Mouse (Mus musculus): ENCODE data around the gene Col23a1.

Gene Col23a1

GRCm38 (mm10) chr11:51431968-51432367 is 142.2 kb downstream of the Col23a1 start:
- no peak for DNase-seq (ENCODE audit: low spot score)

GRCm38 (mm10) chr11:51442006-51442405 is 152.3 kb downstream of the Col23a1 start:
- no peak for DNase-seq (ENCODE audit: low spot score)

- DNase-seq (ENCODE audit: low spot score), result no peak
Measured at GRCm38 (mm10) chr11:51442599-51442998, 152.9 kb downstream of the Col23a1 start.

DNA sequence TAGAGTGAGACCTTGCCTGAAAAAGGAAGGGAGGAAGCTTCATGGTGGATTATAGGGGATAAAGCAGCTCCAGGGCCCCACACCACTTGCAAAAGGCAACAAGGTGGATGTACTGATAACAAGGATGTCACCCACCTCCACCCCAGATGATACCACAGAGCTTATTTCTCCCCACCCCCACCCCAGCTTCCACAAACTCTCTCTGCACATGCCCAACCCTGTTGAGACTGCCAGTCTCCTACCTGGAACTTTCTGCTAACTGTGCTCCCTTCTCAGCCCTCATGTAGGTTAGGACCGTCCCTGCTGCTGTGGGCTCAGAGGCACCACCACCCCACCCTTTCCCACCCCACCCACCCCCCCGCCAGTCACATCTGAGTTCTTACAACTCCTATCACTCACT is 154.1 kb downstream of the Col23a1 start:
- DNase-seq (ENCODE audit: low spot score), result no peak

DNA sequence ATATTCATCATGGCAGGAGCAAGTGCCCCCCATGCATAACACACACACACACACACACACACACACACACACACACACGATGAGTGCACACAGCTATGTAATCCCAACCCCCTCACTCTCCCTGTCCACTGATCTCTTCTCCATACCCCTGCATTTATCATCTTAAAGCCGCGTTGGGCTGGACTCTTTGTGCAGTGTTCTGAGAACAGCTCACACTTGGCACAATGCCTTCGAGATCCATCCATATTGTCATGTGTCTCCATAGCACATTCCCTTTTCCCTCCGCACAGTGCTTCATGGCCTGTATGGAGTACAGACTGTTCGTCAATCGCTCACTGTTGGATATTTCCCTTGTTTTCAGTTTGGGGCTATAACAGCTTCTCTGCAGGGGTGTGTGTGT is 154.9 kb downstream of the Col23a1 start:
- no peak for DNase-seq (ENCODE audit: low spot score)

- no peak for DNase-seq (ENCODE audit: low spot score)
Measured at GRCm38 (mm10) chr11:51446711-51447425, 157.1 kb downstream of the Col23a1 start.

DNA sequence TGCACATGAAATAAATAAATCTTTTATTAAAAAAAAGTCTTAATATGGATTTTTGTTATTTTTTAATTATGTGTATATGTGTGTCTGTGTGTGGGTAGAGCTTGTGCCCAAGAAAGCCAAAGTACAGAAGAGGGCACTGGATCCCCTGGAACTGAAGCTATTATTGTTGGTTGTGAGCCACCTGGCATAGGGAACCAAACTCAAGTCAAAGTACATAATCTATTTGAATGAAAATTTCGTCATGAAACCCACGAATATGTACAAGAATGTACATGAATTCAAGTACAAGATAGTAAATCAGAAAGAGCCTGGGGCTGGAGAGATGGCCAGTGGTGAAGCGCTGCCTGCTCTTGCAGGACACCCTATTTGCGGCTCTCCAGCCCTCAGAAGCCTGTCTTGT is 158.5 kb downstream of the Col23a1 start:
- no peak for DNase-seq (ENCODE audit: low spot score)

- DNase-seq (ENCODE audit: low spot score), result no peak
Measured at GRCm38 (mm10) chr11:51448680-51449079, 159.0 kb downstream of the Col23a1 start.

DNA sequence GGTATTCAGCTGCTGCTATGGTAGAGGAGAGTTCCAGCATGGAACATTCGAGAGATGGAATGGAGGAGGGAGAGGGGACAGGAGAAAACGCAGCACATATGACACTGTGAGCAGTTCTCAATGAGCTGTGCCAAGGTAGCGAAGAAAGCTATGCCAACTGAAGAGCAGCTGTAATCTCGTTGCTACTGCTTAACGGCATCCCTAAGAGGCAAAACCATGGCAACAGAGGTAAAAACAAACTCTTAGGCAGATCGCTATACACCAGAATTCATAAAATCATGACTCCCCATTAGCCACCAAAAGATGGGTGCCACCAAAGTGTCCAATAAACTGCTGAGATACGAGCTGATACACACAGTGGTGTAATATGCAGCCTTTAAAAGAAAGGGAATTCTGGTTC is 160.2 kb downstream of the Col23a1 start:
- DNase-seq (ENCODE audit: low spot score), result no peak

DNA sequence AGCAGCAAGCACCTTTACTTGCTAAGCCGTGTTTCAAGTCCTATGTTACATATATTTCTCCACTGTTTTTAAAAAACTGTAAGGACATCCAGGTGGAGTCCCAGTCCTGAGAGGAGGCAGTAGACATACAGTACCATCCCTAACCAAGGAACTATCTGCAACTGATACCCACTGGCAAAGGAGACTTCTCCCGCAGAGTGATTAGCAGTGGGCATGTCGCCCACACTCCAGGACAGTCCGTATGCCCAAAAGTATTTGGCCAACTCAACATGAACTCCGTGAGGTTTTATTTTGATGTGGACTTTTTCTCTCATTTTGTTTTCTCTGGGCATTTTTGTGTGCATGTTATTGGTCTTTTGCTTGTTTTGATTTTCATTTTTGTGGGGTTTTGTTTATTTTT is 161.6 kb downstream of the Col23a1 start:
- DNase-seq (ENCODE audit: low spot score), result no peak

DNA sequence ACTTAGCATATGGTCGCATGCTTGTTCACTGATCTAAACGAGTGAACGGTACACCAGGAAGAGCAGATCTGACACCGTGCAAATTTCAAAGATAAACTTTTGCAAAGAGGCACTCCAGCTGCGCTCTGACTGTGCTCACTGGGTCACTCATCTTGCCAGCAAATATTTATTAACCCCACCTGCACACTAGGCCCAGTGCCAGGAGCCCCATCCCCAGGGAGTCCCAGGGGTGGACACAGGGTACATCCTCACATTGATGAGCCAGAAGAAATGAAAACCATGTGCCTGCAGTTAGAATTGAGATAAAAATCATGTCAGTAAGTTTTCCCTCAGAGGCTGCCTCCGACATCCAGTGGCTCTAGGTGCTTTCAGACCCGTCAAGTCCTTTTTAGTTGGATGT is 162.2 kb downstream of the Col23a1 start:
- no peak for DNase-seq (ENCODE audit: low spot score)

- no peak for DNase-seq (ENCODE audit: low spot score)
Measured at GRCm38 (mm10) chr11:51453742-51454141, 164.0 kb downstream of the Col23a1 start.

- no peak for DNase-seq (ENCODE audit: low spot score)
Measured at GRCm38 (mm10) chr11:51455501-51455900, 165.8 kb downstream of the Col23a1 start.

- no peak for DNase-seq (ENCODE audit: low spot score)
Measured at GRCm38 (mm10) chr11:51457624-51458023, 167.9 kb downstream of the Col23a1 start.

DNA sequence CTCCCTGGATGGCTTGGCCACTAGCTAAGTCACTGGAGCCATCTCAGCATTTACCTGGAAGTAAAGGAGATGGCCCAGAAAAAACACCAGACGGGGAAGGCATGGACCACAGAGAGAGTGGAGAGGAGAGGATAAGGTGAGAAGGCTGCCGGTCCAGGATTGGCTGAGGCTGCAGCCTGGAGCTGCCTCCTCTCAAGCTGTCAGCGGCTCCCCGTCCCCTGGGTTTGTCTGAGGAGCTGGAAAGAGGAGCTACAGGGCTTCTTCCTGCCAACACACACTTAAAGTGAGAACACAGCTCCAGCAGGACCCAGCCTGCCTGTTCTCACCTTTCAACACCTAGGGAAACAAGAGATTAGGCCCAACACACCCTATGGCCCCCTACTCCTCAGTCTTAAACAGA is 168.9 kb downstream of the Col23a1 start:
- no peak for DNase-seq (ENCODE audit: low spot score)

DNA sequence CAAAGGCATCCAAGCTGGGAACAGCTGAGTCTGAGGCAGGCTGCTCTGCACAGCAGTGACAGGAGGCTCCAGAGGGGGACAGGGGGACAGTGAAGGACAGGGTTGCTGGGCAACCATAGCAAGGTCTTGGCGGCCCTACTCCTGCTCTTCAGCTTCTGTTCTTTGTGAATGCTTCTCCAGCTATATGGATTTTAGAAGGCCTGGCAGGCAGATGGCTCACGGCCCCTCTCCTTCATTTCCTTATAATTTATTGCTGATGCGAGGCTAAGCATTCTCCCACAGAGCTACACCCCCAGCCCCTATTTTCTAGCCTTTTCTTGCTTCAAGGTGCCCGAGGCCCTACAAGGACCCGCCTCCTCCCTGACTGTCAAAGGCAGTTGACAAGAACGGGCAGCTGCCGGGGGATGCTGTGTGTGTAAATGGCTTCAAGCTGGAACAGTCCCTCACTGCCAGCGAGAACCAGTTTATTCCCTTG is 169.9 kb downstream of the Col23a1 start:
- DNase-seq (ENCODE audit: low spot score), result no peak

GRCm38 (mm10) chr11:51468737-51469136 is 179.0 kb downstream of the Col23a1 start:
- DNase-seq (ENCODE audit: low spot score), result no peak

- no peak for DNase-seq (ENCODE audit: low spot score)
Measured at GRCm38 (mm10) chr11:51469341-51469831, 179.7 kb downstream of the Col23a1 start.

DNA sequence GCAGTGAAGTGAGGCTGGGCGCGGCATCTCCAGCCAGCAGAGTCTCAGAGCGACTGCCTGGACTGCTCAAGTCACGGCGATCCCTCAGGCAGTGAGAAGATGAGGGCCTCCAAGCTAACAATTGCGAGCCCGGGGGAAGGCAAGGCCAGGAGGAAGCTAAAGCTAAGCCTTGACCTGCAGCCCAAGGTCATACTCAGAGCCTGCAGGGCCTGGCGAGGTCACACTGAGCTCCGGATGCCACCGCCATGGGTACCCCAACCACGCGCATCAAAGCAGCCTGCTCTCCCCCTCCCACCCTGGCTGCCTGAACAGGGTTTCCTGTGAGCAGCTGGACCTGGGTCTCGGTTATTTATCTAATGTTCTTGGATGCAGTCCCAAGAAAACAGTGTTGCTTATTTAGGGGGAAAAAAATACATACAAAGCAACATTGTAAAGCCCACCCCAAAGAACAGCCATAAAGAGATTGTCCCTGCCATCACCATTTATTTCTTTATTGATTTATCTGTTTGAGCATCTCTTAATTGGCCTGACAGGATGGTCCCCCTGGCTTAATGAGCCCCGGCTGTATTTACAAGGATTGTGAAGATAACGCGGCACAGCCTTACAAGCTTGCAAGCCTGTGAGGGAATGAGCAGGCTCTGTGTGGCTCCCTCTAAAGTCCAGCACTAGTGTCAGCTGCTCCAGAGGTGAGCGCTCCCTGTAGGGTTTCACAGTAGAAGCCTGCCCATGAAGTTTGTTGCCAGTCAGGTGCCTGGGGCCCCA is 180.8 kb downstream of the Col23a1 start:
- DNase-seq (ENCODE audit: low spot score), result no peak

DNA sequence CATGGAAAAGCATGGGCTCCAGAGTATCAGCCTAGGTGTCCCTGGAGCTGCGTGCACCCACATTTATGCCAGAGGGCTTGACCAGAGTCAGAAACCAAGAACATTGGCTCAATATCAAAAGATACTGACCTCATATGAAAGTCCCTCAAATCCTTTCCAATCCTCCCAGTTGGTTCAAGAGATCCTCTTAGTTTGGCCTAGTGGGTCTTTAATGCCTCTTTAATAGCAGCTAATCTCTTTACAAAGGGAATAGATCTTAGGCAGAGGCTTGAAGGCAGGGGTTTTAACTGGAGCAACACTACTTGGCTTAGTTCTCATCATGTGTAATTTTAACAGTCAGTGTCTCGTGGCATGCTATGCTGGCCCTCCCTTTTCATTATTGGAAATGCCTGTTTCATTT is 184.0 kb downstream of the Col23a1 start:
- no peak for DNase-seq (ENCODE audit: low spot score)

DNA sequence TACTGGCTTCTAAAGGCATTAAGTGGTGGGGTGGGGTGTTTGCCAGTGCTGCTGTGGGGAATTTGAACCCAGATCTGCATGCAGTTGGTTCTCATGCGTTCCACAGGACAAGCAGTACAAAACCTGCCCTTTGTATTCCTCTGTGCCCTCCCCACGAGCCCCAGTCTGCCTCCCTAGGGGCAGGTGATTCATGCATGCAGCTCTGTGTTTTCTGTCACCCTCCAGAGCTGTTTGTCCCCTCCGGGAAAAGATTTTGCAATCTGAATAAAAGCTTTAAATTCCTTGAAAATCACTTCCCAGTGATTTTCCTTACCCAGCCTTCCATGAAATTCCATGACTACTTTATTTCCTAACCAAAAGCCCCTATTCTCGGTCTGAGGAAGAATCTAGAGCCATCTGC is 186.8 kb downstream of the Col23a1 start:
- DNase-seq (ENCODE audit: low spot score), result no peak

DNA sequence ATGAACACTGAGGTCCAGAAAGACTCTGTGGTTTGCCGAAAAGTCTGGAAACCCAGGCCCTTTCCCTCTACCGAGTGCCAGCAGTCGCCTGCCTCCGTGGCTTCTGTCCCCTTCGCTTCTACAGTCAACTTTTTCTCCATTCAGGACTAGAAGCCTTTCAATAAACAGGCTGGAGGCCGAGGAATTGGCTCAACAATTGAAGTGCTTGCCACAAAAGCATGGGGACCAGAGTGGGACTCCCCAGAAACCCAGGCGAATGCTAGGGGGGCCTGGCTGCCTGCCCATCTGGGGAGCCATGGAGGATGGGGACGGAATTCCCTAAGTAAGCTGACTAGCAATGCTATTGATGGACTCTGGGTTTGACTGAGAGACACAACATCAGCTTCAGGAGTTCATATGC is 187.9 kb downstream of the Col23a1 start:
- no peak for DNase-seq (ENCODE audit: low spot score)

DNA sequence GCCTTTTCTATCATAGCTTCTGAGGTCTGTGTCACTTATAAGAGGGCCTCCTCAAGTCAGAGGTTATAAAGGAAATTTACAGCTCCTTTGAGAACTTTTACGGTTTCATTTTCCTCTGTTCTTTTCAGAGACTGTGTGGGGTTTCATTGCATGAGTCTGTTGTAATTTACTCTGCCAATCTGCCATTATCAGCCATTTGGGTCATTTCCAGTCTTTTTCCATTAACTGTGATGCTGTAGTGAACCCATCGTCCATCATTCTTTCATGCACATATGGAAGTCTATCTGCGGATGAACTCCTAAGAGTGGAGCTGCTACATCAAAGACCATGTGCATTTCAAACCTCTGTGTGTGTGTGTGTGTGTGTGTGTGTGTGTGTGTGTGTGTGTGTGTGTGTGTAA is 192.5 kb downstream of the Col23a1 start:
- no peak for DNase-seq (ENCODE audit: low spot score)
